9 mouse cellular contexts compared by ENCODE assay signal in the genomic region with DNA sequence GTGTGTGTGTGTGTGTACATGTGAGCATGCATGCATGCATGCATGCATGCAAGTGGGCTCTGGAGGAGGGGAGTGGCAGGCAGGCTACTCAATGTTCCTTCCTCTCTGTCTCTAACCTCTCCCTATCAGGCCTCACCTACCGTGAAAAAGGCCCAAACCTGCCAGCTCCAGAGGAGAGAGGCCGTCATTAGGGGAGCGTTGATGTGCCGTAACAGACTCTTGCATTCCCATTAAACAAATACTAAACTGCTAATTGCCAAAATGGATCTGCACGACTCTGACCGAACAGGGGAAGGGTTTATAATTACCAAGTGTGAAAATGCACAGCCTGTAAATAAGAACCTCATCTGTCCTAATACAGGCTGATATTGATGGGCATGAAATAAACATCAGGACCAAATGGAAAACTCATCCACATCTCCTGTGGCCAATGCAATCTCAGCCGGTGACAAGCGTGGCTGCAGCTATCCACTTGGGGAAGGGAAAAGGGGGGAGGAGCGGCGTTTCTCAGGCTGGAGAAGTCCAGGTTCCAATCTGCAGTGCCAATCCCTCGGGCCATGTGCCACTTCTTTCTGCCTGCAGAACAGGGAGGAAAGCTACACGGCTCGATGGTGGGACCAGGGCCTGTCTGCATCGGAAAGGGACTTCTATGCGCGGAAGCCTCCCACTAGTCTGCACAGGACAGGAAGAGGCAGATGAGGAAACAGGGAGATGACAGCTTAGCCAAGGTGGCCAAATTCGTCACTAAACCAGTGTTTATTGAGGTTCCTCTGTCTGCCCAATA.
DNase-seq lines count a peak whose midpoint lies in the region; ATAC-seq lines count a peak whose summit lies in the region.
"Had no signal": no experiment of that assay in that cellular context is flagged by ENCODE, and none has a peak within 500 bp of the region (broad histone marks: within the 10 kb centered on the region; RNA-seq: fewer than 3 reads in every experiment).

No protein-coding gene starts in this region.

- no peaks in the 10 kb centered on the region for H3K9me3 ChIP-seq in lung, embryonic 16.5 days (ENCODE audit: control insufficient read depth, low read length)
- H3K9me3 ChIP-seq in embryonic facial prominence, embryonic 15.5 days (replicated peaks): no peaks in the 10 kb centered on the region
- no peaks in the 10 kb centered on the region for H3K9me3 ChIP-seq in midbrain, embryonic 15.5 days
- H3K9me3 ChIP-seq: liver, embryonic 13.5 days had no signal

- no peak overlapping the region for H3K4me3 ChIP-seq in lung, embryonic 16.5 days (ENCODE audit: low read length)
- no peak overlapping the region for H3K4me3 ChIP-seq in embryonic facial prominence, embryonic 15.5 days (replicated peaks)
- H3K4me3 ChIP-seq in midbrain, embryonic 15.5 days: no peak overlapping the region
- H3K4me3 ChIP-seq: liver, embryonic 13.5 days had no signal

- H3K36me3 ChIP-seq in lung, embryonic 16.5 days (ENCODE audit: control insufficient read depth, insufficient read depth, low read length): no peaks in the 10 kb centered on the region
- no peaks in the 10 kb centered on the region for H3K36me3 ChIP-seq in embryonic facial prominence, embryonic 15.5 days
- H3K36me3 ChIP-seq in midbrain, embryonic 15.5 days (replicated peaks): no peaks in the 10 kb centered on the region
- H3K36me3 ChIP-seq: liver, embryonic 13.5 days had no signal

- ATAC-seq in lung, embryonic 16.5 days (ENCODE audit: low read depth): 0 out of 2 replicates have a peak, but pooled peaks have one; percentile 9
- ATAC-seq in embryonic facial prominence, embryonic 15.5 days (ENCODE audit: insufficient number of reproducible peaks, low FRiP score, low TSS enrichment, low read depth): no peak
- ATAC-seq in midbrain, embryonic 15.5 days (replicated peaks): peak; percentile 45; the same call in 1 of the 2 replicates

- H3K4me2 ChIP-seq in lung, embryonic 16.5 days (ENCODE audit: low read depth, low read length): no peak overlapping the region
- no peak overlapping the region for H3K4me2 ChIP-seq in embryonic facial prominence, embryonic 15.5 days (replicated peaks)
- no peak overlapping the region for H3K4me2 ChIP-seq in midbrain, embryonic 15.5 days
- H3K4me2 ChIP-seq: liver, embryonic 13.5 days had no signal

- H3K27me3 ChIP-seq in lung, embryonic 16.5 days (ENCODE audit: control insufficient read depth, insufficient read depth, low read depth, low read length): no peaks in the 10 kb centered on the region
- H3K27me3 ChIP-seq in embryonic facial prominence, embryonic 15.5 days: no peaks in the 10 kb centered on the region
- no peaks in the 10 kb centered on the region for H3K27me3 ChIP-seq in midbrain, embryonic 15.5 days (replicated peaks)
- H3K27me3 ChIP-seq: liver, embryonic 13.5 days had no signal

- no peak overlapping the region for H3K9ac ChIP-seq in lung, embryonic 16.5 days (ENCODE audit: low read length)
- no peak overlapping the region for H3K9ac ChIP-seq in embryonic facial prominence, embryonic 15.5 days
- no peak overlapping the region for H3K9ac ChIP-seq in midbrain, embryonic 15.5 days
- H3K9ac ChIP-seq: liver, embryonic 13.5 days had no signal

- no peak for DNase-seq in lung, adult 18-20 months
- peak; percentile 47 for DNase-seq in heart, postnatal 4 days
- DNase-seq in B cell, adult 2 months: no peak
- no peak for DNase-seq in embryo, embryonic 10 days (ENCODE audit: low spot score)
- no peak for DNase-seq in left cerebral cortex, postnatal 25 days (ENCODE audit: low spot score in 2 of 2)
- DNase-seq: liver, embryonic 13.5 days had no signal

- WGBS in lung, embryonic 16.5 days: 73% methylated on average over 17 of the region's 17 CpGs
- WGBS in embryonic facial prominence, embryonic 15.5 days: 72% methylated on average over 17 of the region's 17 CpGs
- WGBS in midbrain, embryonic 15.5 days: 44% methylated on average over 17 of the region's 17 CpGs

- intact Hi-C loops in left cerebral cortex, postnatal 25 days (cut with DNase I): no loop called here

- H3K27ac ChIP-seq in lung, embryonic 16.5 days (ENCODE audit: low read length): no peak overlapping the region
- 0 out of 2 replicates have a peak overlapping the region, but pooled peaks have one; percentile 11 for H3K27ac ChIP-seq in embryonic facial prominence, embryonic 15.5 days (replicated peaks)
- peak overlapping the region; percentile 66 for H3K27ac ChIP-seq in midbrain, embryonic 15.5 days
- H3K27ac ChIP-seq: liver, embryonic 13.5 days had no signal

- H3K4me1 ChIP-seq in lung, embryonic 16.5 days (replicated peaks; ENCODE audit: control insufficient read depth, insufficient read depth, low read length): peaks cover 16% of the 10 kb centered on the region
- peaks cover 36% of the 10 kb centered on the region; the same call in 1 of the 2 replicates for H3K4me1 ChIP-seq in embryonic facial prominence, embryonic 15.5 days
- H3K4me1 ChIP-seq in midbrain, embryonic 15.5 days: peaks cover 50% of the 10 kb centered on the region
